Mouse (Mus musculus) liver, embryonic 16.5 days (tissue): ENCODE measurements at regions not wholly inside any gene's neighbourhood (a gene's known extent, or its start where the extent isn't known, plus 50 kb on each side); places are given as distances from the start of the nearest gene placed in this dataset.

ENCODE experiments used
- ATAC-seq: fragments of 200-750 bp; cut with Nextera tagmentation; 2 replicates; pipeline ENCODE4 v1.8.0; 2017; ENCODE audit warnings: low read depth, mild to moderate bottlenecking, moderate number of reproducible peaks, moderate library complexity
- H3K27ac ChIP-seq: fragments of 300-500 bp; sonication (generic); 2 replicates; pipeline ENCODE4 v1.5.1; 2014; ENCODE audit warnings: mild to moderate bottlenecking, low read length
- H3K27me3 ChIP-seq: fragments of 300-500 bp; sonication (generic); 2 replicates; pipeline ENCODE4 v1.6.1; 2014; ENCODE audit warnings: low read depth, low read length, mixed read lengths; ENCODE audit not compliant: control insufficient read depth, insufficient read depth
- H3K36me3 ChIP-seq: fragments of 300-500 bp; sonication (generic); 2 replicates; pipeline ENCODE4 v1.6.1; 2014; ENCODE audit warnings: mild to moderate bottlenecking; ENCODE audit not compliant: control insufficient read depth, insufficient read depth
- H3K4me1 ChIP-seq: fragments of 300-500 bp; sonication (generic); 2 replicates; pipeline ENCODE4 v1.6.1; 2014; ENCODE audit warnings: low read depth, low read length, mixed read lengths; ENCODE audit not compliant: control insufficient read depth
- H3K4me2 ChIP-seq: fragments of 300-500 bp; sonication (generic); 2 replicates; pipeline ENCODE4 v1.6.1; 2014; ENCODE audit warnings: low read depth, low read length, mixed read lengths
- H3K4me3 ChIP-seq: fragments of 300-500 bp; sonication (generic); 2 replicates; pipeline ENCODE4 v1.5.1; 2014; ENCODE audit warnings: low read depth, mild to moderate bottlenecking, low read length
- H3K9ac ChIP-seq: fragments of 300-500 bp; sonication (generic); 2 replicates; pipeline ENCODE4 v1.6.1; 2014; ENCODE audit warnings: low read depth, low read length
- H3K9me3 ChIP-seq: fragments of 300-500 bp; sonication (generic); replicated peaks from 2 replicates; pipeline ENCODE4 v1.6.1; 2016; ENCODE audit warnings: low read length; ENCODE audit not compliant: control insufficient read depth
- WGBS: fragments of 180-500 bp; shearing (Covaris S2); extraction: QIAGEN DNeasy Blood & Tissue Kit; methylation state at CpG from one replicate; pipeline ENCODE4 v1.1.7; 2014; ENCODE audit not compliant: insufficient replicate concordance; 5-methylcytosine and 5-hydroxymethylcytosine counted together

DNA sequence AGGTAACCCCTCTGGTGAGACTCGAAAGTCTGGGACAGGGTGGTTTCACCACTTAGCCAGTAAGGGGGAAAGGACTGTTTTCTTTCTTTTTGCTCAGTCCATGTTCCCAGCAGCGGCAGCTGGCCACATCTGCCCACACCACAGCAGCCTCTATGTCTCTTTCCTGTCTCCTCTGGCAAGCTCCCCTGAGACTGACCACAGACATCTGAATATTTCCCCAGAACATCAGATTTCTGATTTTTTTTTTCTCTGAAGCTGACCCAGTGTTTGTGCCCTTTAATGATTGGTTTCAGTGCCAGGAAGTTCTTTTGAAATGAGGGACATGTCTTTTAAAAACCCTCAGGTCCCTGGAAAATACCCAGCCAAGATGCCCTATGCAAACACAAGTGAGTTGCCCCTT, 101.7 kb upstream of the Syt6 start:
- Histone ChIP-seq H3K9me3 (no peaks in the 10 kb centered on the region), H3K4me1 (no peaks in the 10 kb centered on the region), H3K36me3 (no peaks in the 10 kb centered on the region), H3K9ac (no peak overlapping the region), H3K27me3 (no peaks in the 10 kb centered on the region), H3K4me3 (no peak overlapping the region), H3K27ac (no peak overlapping the region), H3K4me2 (no peak overlapping the region)
- 31% methylated on average over 2 of the region's 2 CpGs for WGBS
- no peak for ATAC-seq

DNA sequence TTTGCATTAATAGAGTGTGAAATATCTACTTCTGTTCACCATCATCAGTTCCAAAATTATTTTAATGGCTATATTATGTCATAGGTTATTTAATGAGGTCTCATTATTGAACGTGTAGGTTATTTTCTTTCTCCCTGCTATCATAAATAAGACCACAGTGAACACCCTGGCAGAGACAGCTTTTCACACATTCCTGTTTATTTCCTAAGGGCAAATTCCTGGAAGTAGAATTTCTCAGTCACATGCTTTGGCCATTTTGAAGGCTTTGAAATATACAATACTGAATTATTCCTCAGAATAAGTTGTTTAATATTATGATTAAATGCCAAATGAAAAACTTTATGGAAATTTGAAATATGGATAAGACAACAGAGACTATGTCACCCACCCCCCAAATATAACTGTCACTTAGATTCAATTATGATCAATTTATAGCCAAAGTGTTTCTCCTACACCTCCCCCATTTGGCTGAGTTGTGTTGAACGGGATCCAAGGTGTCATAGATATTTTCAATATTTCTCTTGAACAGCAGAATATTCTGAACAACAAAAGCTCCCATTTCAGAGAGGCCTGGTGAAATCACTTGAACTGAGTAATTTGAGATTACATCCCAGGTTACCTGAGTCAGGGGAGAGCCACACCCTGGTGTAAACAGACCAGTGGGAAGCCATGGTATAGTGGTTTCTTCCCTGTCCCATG, 95.0 kb upstream of the Syt6 start:
- ATAC-seq, result no peak
- no peaks in the 10 kb centered on the region for H3K9me3 ChIP-seq
- H3K9ac ChIP-seq, result no peak overlapping the region
- no peak overlapping the region for H3K4me3 ChIP-seq
- H3K36me3 ChIP-seq, result no peaks in the 10 kb centered on the region
- no peaks in the 10 kb centered on the region for H3K27me3 ChIP-seq
- H3K4me1 ChIP-seq, result no peaks in the 10 kb centered on the region
- H3K4me2 ChIP-seq, result no peak overlapping the region
- 53% methylated on average over 2 of the region's 2 CpGs for WGBS
- H3K27ac ChIP-seq, result no peak overlapping the region

DNA sequence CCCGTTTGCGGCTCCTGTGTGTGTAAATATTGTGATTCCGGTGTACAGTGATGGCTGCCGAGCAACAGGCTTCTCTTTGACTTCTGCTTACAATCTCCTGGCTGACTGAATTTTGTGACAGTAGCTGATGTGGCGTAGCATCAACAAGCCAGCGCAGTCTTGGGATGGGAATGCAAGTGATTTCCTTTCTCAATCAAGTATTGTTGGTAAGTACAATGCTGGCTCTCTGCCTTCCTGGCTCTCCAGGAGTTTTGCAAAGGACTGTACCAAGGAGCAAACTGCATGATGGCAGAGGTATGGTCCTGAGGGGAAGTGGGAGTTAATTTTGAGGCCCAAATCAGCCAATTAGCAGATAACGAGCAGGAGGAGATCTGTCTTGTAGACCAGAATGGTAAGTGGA, 94.4 kb upstream of the Syt6 start:
- ATAC-seq, result no peak
- H3K4me3 ChIP-seq, result no peak overlapping the region
- 65% methylated on average over 7 of the region's 7 CpGs for WGBS
- no peaks in the 10 kb centered on the region for H3K9me3 ChIP-seq
- H3K4me2 ChIP-seq, result no peak overlapping the region
- no peaks in the 10 kb centered on the region for H3K27me3 ChIP-seq
- H3K4me1 ChIP-seq, result no peaks in the 10 kb centered on the region
- no peak overlapping the region for H3K9ac ChIP-seq
- H3K27ac ChIP-seq, result no peak overlapping the region
- no peaks in the 10 kb centered on the region for H3K36me3 ChIP-seq

DNA sequence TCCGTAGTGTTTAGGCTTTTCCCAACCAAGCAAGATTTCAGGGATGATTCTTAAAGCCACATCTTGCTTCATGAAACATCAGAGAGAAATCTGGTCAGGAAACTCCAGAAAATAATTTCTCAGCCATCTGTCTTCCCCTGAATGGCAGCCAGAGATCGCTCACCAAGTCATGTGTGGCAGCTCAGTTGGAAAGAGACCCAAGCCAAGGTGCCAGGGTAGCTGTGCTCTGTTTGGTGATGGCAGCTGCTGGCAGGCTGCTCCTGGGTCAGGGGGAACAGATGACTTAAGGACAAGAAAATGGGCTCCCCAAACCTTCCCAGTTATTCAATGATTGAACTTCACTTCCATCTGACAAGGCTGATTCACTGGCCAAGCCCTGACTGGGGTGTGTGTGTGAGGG, 91.7 kb upstream of the Syt6 start:
- H3K9me3 ChIP-seq, result no peaks in the 10 kb centered on the region
- H3K4me2 ChIP-seq, result no peak overlapping the region
- H3K27ac ChIP-seq, result no peak overlapping the region
- no peak overlapping the region for H3K9ac ChIP-seq
- no peak overlapping the region for H3K4me3 ChIP-seq
- H3K4me1 ChIP-seq, result no peaks in the 10 kb centered on the region
- no peaks in the 10 kb centered on the region for H3K36me3 ChIP-seq
- ATAC-seq, result no peak
- H3K27me3 ChIP-seq, result no peaks in the 10 kb centered on the region
- 68% methylated on average over 2 of the region's 2 CpGs for WGBS

DNA sequence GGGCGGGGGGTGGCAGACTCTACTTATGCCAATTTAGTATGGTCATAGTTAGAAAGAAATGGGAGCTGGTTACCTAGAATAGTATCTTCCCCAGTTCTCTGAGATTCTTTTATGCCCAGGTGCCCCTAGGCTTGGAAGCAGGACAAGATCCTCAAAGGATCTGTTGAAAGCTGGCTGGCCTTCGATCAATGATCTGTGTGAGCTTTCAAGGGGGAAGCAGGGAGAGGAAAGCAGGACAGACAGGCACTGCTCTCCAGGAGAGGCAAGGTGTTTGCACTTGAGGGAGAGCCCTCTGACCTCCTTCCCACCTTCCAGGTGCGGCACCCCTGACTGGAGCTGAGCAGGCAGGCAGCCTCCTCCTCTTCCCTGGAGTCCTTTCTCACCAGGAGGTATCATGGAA, 91.3 kb upstream of the Syt6 start:
- Histone ChIP-seq H3K27ac (no peak overlapping the region), H3K9me3 (no peaks in the 10 kb centered on the region), H3K9ac (no peak overlapping the region), H3K4me1 (no peaks in the 10 kb centered on the region), H3K36me3 (no peaks in the 10 kb centered on the region), H3K27me3 (no peaks in the 10 kb centered on the region), H3K4me3 (no peak overlapping the region), H3K4me2 (no peak overlapping the region)
- WGBS, result 69% methylated on average over 3 of the region's 3 CpGs
- no peak for ATAC-seq

DNA sequence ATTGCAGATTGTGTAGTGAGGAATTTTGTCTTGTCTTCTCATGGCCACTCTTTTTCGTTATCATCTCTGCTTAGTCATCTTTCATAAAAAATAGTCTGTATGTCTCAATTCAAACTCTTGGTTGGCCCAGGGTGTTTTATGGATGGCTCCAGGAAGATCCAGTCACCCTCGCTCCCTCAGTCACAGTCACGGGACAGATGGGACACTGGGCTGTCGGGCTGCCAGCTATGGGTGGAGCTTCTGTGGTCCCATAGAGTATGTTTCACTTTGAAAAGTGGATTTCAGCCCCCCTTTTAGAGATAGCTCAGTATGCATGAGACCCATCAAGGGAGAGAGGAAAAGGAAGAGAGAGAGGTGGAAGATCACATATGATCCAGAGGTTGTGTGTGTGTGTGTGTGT, 85.2 kb upstream of the Syt6 start:
- H3K9ac ChIP-seq, result no peak overlapping the region
- H3K27me3 ChIP-seq, result no peaks in the 10 kb centered on the region
- H3K36me3 ChIP-seq, result no peaks in the 10 kb centered on the region
- no peaks in the 10 kb centered on the region for H3K9me3 ChIP-seq
- H3K4me1 ChIP-seq, result no peaks in the 10 kb centered on the region
- H3K4me2 ChIP-seq, result no peak overlapping the region
- no peak overlapping the region for H3K4me3 ChIP-seq
- H3K27ac ChIP-seq, result no peak overlapping the region
- no peak for ATAC-seq
- 42% methylated on average over 4 of the region's 4 CpGs for WGBS

DNA sequence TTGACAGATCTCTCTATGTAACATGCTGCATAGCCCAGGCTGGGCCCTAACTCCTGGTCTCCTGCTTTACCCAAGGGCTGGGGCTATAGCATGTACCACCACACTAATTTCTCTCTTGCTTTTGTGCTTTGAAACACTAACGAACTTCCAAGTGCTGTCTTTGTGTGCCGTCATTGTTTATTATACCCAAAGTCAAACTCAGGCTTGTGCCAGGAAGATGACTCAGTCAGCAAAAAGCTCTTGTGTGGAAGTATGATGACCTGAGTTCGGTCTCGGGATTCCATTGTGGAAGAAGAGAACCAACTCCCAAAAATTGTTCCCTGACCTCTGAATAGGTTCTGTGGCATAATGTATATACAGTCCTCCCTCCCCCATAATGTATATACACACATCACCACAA, 84.1 kb upstream of the Syt6 start:
- H3K27ac ChIP-seq, result no peak overlapping the region
- no peak overlapping the region for H3K4me2 ChIP-seq
- H3K9ac ChIP-seq, result no peak overlapping the region
- no peaks in the 10 kb centered on the region for H3K9me3 ChIP-seq
- H3K4me3 ChIP-seq, result no peak overlapping the region
- WGBS, result 55% methylated on average over 4 of the region's 4 CpGs
- H3K27me3 ChIP-seq, result no peaks in the 10 kb centered on the region
- no peaks in the 10 kb centered on the region for H3K4me1 ChIP-seq
- H3K36me3 ChIP-seq, result no peaks in the 10 kb centered on the region
- ATAC-seq, result no peak

DNA sequence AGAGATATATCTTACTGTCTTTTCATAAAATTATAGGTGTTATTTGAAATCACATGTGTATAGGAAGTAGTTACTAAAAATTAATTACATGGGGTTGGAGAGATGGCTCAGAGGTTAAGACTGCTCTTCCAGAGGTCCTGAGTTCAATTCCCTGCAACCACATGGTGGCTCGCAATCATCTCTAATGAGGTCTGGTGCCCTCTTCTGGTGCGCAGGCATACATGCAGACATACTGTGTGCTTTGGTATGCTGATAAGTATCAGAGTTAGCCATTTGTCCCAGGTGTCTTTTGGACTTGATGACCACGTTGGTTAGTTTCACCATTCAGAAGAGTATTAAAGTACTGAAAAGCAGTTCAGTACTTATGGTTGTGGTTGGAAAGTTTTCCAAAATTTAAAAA, 82.8 kb upstream of the Syt6 start:
- Histone ChIP-seq H3K27me3 (no peaks in the 10 kb centered on the region), H3K4me2 (no peak overlapping the region), H3K4me1 (no peaks in the 10 kb centered on the region), H3K27ac (no peak overlapping the region), H3K36me3 (no peaks in the 10 kb centered on the region), H3K4me3 (no peak overlapping the region), H3K9me3 (no peaks in the 10 kb centered on the region), H3K9ac (no peak overlapping the region)
- WGBS, result 66% methylated on average over 3 of the region's 3 CpGs
- no peak for ATAC-seq

DNA sequence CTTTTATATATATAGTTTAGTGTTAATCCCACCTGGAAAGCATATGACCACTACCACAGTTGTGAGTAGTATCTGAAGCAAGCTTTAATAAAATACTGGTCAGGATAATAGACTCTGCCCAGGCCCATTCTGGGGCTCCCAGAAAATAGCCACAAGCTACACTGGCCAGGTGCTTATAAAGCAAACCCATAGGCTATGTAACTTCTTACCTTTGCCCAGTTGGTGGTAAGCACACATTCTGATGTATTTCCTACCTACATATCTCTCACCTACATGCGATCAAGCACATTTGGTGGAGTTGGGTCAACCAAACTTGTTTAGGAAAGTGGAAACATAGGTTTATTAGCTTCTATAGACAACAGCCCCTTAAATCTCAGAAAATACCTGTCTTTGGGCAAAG, 81.4 kb upstream of the Syt6 start:
- WGBS, result 74% methylated on average over 1 of the region's 1 CpGs
- Histone ChIP-seq H3K4me2 (no peak overlapping the region), H3K4me1 (no peaks in the 10 kb centered on the region), H3K36me3 (no peaks in the 10 kb centered on the region), H3K9ac (no peak overlapping the region), H3K27me3 (no peaks in the 10 kb centered on the region), H3K9me3 (no peaks in the 10 kb centered on the region), H3K27ac (no peak overlapping the region), H3K4me3 (no peak overlapping the region)
- ATAC-seq, result no peak
